9 mouse cellular contexts compared by ENCODE assay signal in genomic region chr1:131555042-131555812, GRCm38 (mm10). TPM values are rescaled to one million over a fixed set of nuclear protein-coding genes. Genes with fewer than 3 reads are reported as not detected.
DNase-seq lines count a peak whose midpoint lies in the region; ATAC-seq lines count a peak whose summit lies in the region.
"Had no signal": no experiment of that assay in that cellular context is flagged by ENCODE, and none has a peak within 500 bp of the region (broad histone marks: within the 10 kb centered on the region; RNA-seq: fewer than 3 reads in every experiment).

No protein-coding gene starts in this region.

- H3K9ac ChIP-seq in heart, embryonic 14.5 days (ENCODE audit: low read length): peak overlapping the region; percentile 58
- no peak overlapping the region for H3K9ac ChIP-seq in liver, embryonic 11.5 days (ENCODE audit: low read depth, low read length)

- no peaks in the 10 kb centered on the region for H3K36me3 ChIP-seq in heart, embryonic 14.5 days (ENCODE audit: control insufficient read depth, insufficient read depth, low read length)
- H3K36me3 ChIP-seq in liver, embryonic 11.5 days (ENCODE audit: control insufficient read depth, insufficient read depth, low read length): no peaks in the 10 kb centered on the region
- H3K36me3 ChIP-seq in splenic B cell, adult 2 months (ENCODE audit: control insufficient read depth, insufficient read depth, low read length, poor library complexity, severe bottlenecking): no peaks in the 10 kb centered on the region

- H3K4me1 ChIP-seq in heart, embryonic 14.5 days (ENCODE audit: control insufficient read depth in 2 of 2, insufficient read depth in 2 of 2, low read length in 2 of 2): peaks cover 3 to 7% of the 10 kb centered on the region in 2 experiments; a peak in 3 of 4 replicates
- no peaks in the 10 kb centered on the region for H3K4me1 ChIP-seq in liver, embryonic 11.5 days (replicated peaks; ENCODE audit: control insufficient read depth, insufficient read depth, low read length)

- no peak overlapping the region for H3K4me3 ChIP-seq in heart, embryonic 14.5 days (ENCODE audit: control insufficient read depth in 1 of 2, insufficient read depth in 1 of 2, low read depth in 1 of 2, low read length in 2 of 2)
- H3K4me3 ChIP-seq in liver, embryonic 11.5 days (ENCODE audit: low read depth, low read length): no peak overlapping the region
- H3K4me3 ChIP-seq: erythroblast, embryonic 14.5 days had no signal

- H3K4me2 ChIP-seq in heart, embryonic 14.5 days (ENCODE audit: low read length): peak overlapping the region; percentile 52
- no peak overlapping the region for H3K4me2 ChIP-seq in liver, embryonic 11.5 days

- no peaks in the 10 kb centered on the region for H3K27me3 ChIP-seq in heart, embryonic 14.5 days (ENCODE audit: control insufficient read depth, insufficient read depth, low read length)
- no peaks in the 10 kb centered on the region for H3K27me3 ChIP-seq in liver, embryonic 11.5 days (replicated peaks; ENCODE audit: control insufficient read depth, insufficient read depth, low read length)
- no peaks in the 10 kb centered on the region for H3K27me3 ChIP-seq in splenic B cell, adult 2 months (ENCODE audit: control insufficient read depth, insufficient read depth, low read length, poor library complexity, severe bottlenecking)

- WGBS in heart, embryonic 14.5 days: 5% methylated on average over 13 of the region's 13 CpGs
- 25% methylated on average over 13 of the region's 13 CpGs for WGBS in liver, embryonic 11.5 days

- peak; percentile 79 for ATAC-seq in heart, embryonic 14.5 days (ENCODE audit: insufficient number of reproducible peaks, insufficient read depth, low FRiP score, low read depth)
- peak; percentile 77 for ATAC-seq in liver, embryonic 11.5 days (replicated peaks; ENCODE audit: low FRiP score)

- peak; percentile 93 for DNase-seq in CD4-positive, CD25-positive, alpha-beta regulatory T cell, adult 2 months (ENCODE audit: low read depth, low spot score)
- peak; percentile 85 for DNase-seq in brain, embryonic 18.5 days (ENCODE audit: low read depth, low spot score)
- DNase-seq in fibroblast of lung, adult 2 months (ENCODE audit: low read depth): peak; percentile 73
- DNase-seq in kidney, postnatal 10 days: peak; percentile 88
- peak; percentile 64 for DNase-seq in liver, embryonic 11.5 days (ENCODE audit: low spot score)
- DNase-seq in naive thymus-derived CD4-positive, alpha-beta T cell, adult 2 months (ENCODE audit: low read depth): peak; percentile 93
- peak; percentile 89 for DNase-seq in splenic B cell, adult 2 months (ENCODE audit: low read depth, low spot score)

- peak overlapping the region; percentile 70 to 85 for H3K27ac ChIP-seq in heart, embryonic 14.5 days (replicated peaks in 1 of 2; ENCODE audit: control insufficient read depth in 1 of 2, insufficient read depth in 1 of 2, low read depth in 2 of 2, low read length in 2 of 2)
- H3K27ac ChIP-seq in liver, embryonic 11.5 days (ENCODE audit: low read depth, low read length): no peak overlapping the region

- H3K9me3 ChIP-seq in heart, embryonic 14.5 days (ENCODE audit: control insufficient read depth, low read length): no peaks in the 10 kb centered on the region
- H3K9me3 ChIP-seq in liver, embryonic 11.5 days (ENCODE audit: control insufficient read depth, low read length): no peaks in the 10 kb centered on the region

RNA-seq across cellular contexts. Expression of gene Fam72a, which starts 27.5 kb away (rescaled TPM):
- 2.0 and 2.2 TPM in 2 replicates for polyA plus RNA-seq in heart, embryonic 14.5 days (2014; fragmentation: Nextera tagmentation; extraction: Ambion mirVana)
- 4.8 and 4.9 TPM in 2 replicates for polyA plus RNA-seq in liver, embryonic 11.5 days (2014; fragmentation: Nextera tagmentation; extraction: Ambion mirVana)

RNA-seq across cellular contexts. Expression of gene Srgap2, which starts 28.1 kb away (rescaled TPM):
- polyA plus RNA-seq in heart, embryonic 14.5 days (2014; fragmentation: Nextera tagmentation; extraction: Ambion mirVana): 14.9 and 15.7 TPM in 2 replicates
- 16.1 and 17.3 TPM in 2 replicates for polyA plus RNA-seq in liver, embryonic 11.5 days (2014; fragmentation: Nextera tagmentation; extraction: Ambion mirVana)

RNA-seq across cellular contexts. Expression of gene Avpr1b, which starts 43.8 kb away (rescaled TPM):
- not detected in 2 replicates for polyA plus RNA-seq in heart, embryonic 14.5 days (2014; fragmentation: Nextera tagmentation; extraction: Ambion mirVana)
- not detected in 2 replicates for polyA plus RNA-seq in liver, embryonic 11.5 days (2014; fragmentation: Nextera tagmentation; extraction: Ambion mirVana)
- polyA plus RNA-seq: erythroblast, embryonic 14.5 days had no signal
